Mouse (Mus musculus) heart, embryonic 11.5 days (tissue): ENCODE data around the gene Amn1. TPM values are rescaled to one million over a fixed set of nuclear protein-coding genes. Genes with fewer than 3 reads are reported as not detected.

Experiments used
- ATAC-seq: fragments of 200-750 bp; cut with Nextera tagmentation; replicated peaks from 2 replicates; pipeline ENCODE4 v1.8.0; 2017; ENCODE audit warnings: moderate library complexity; ENCODE audit not compliant: insufficient number of reproducible peaks, low FRiP score, low TSS enrichment
- H3K27ac ChIP-seq: fragments of 300-500 bp; sonication (generic); 2 replicates; pipeline ENCODE4 v1.5.1; 2014; ENCODE audit warnings: mild to moderate bottlenecking, low read depth, low read length
- H3K27me3 ChIP-seq: fragments of 300-500 bp; sonication (generic); 2 replicates; pipeline ENCODE4 v1.6.1; 2014; ENCODE audit warnings: mild to moderate bottlenecking, low read length, mixed read lengths; ENCODE audit not compliant: control insufficient read depth, insufficient read depth
- H3K36me3 ChIP-seq: fragments of 300-500 bp; sonication (generic); 2 replicates; pipeline ENCODE4 v1.6.1; 2014; ENCODE audit warnings: mild to moderate bottlenecking, low read length, moderate library complexity, mixed read lengths; ENCODE audit not compliant: control insufficient read depth, insufficient read depth
- H3K4me1 ChIP-seq: fragments of 300-500 bp; sonication (generic); 2 replicates; pipeline ENCODE4 v1.6.1; 2014; ENCODE audit warnings: low read length; ENCODE audit not compliant: control insufficient read depth, insufficient read depth
- H3K4me2 ChIP-seq: fragments of 300-500 bp; sonication (generic); 2 replicates; pipeline ENCODE4 v1.6.1; 2014; ENCODE audit warnings: mild to moderate bottlenecking, moderate library complexity
- H3K4me3 ChIP-seq: fragments of 300-500 bp; sonication (generic); 2 replicates; pipeline ENCODE4 v1.5.1; 2014; ENCODE audit warnings: low read depth, low read length
- H3K9ac ChIP-seq: fragments of 300-500 bp; sonication (generic); 2 replicates; pipeline ENCODE4 v1.6.1; 2014; ENCODE audit warnings: mild to moderate bottlenecking, low read depth, low read length, moderate library complexity
- H3K9me3 ChIP-seq: fragments of 300-500 bp; sonication (generic); replicated peaks from 2 replicates; pipeline ENCODE4 v1.6.1; 2016; ENCODE audit warnings: low read length; ENCODE audit not compliant: control insufficient read depth
- WGBS: fragments of 180-500 bp; shearing (Covaris S2); extraction: QIAGEN DNeasy Blood & Tissue Kit; methylation state at CpG from one replicate; pipeline ENCODE4 v1.1.7; 2014; ENCODE audit not compliant: insufficient replicate concordance; 5-methylcytosine and 5-hydroxymethylcytosine counted together
- polyA plus RNA-seq: library from polyadenylated mRNA; unstranded; fragments of >200 nt; fragmentation: Nextera tagmentation; extraction: Ambion mirVana; gene quantifications from 2 replicates; pipeline ENCODE4 v1.2.1, GENCODE M21; 2014

The Amn1 gene
- polyA plus RNA-seq, 1 experiment from 2014 or later, result 28.0 TPM

GRCm38 (mm10) chr6:149148436-149149229 lies 39.9 kb downstream of the Amn1 start:
- no peaks in the 10 kb centered on the region for H3K9me3 ChIP-seq
- H3K9ac ChIP-seq, result no peak overlapping the region
- H3K4me3 ChIP-seq, result no peak overlapping the region
- no peaks in the 10 kb centered on the region for H3K4me1 ChIP-seq
- no peak overlapping the region for H3K4me2 ChIP-seq
- H3K36me3 ChIP-seq, result no peaks in the 10 kb centered on the region; the same call in 1 of the 2 replicates
- WGBS, result 79% methylated on average over 7 of the region's 7 CpGs
- no peak overlapping the region for H3K27ac ChIP-seq
- no peak for ATAC-seq
- H3K27me3 ChIP-seq, result no peaks in the 10 kb centered on the region

GRCm38 (mm10) chr6:149145143-149145542 lies 43.4 kb downstream of the Amn1 start:
- Histone ChIP-seq H3K4me2 (no peak overlapping the region), H3K27ac (no peak overlapping the region), H3K4me1 (peaks cover 3% of the 10 kb centered on the region; the same call in 1 of the 2 replicates), H3K4me3 (no peak overlapping the region), H3K9ac (no peak overlapping the region), H3K36me3 (no peaks in the 10 kb centered on the region; the same call in 1 of the 2 replicates), H3K27me3 (no peaks in the 10 kb centered on the region), H3K9me3 (no peaks in the 10 kb centered on the region)
- ATAC-seq, result no peak
- WGBS, result 97% methylated on average over 1 of the region's 1 CpGs

- Histone ChIP-seq H3K4me1 (peaks cover 3% of the 10 kb centered on the region; the same call in 1 of the 2 replicates), H3K4me2 (peak overlapping the region; percentile 80), H3K9me3 (no peaks in the 10 kb centered on the region), H3K27me3 (no peaks in the 10 kb centered on the region), H3K4me3 (peak overlapping the region; percentile 61), H3K9ac (peak overlapping the region; percentile 86), H3K27ac (peak overlapping the region; percentile 42), H3K36me3 (no peaks in the 10 kb centered on the region; the same call in 1 of the 2 replicates)
- peak; percentile 94 for ATAC-seq
- 5% methylated on average over 36 of the region's 36 CpGs for WGBS
These were observed 46.9 kb downstream of the Amn1 start for GRCm38 (mm10) chr6:149141393-149142173.

- Histone ChIP-seq H3K4me3 (no peak within 1 kb of the TSS), H3K27me3 (no peaks in the 10 kb centered on the region), H3K4me1 (peaks cover 16% of the 10 kb centered on the region), H3K4me2 (no peak within 1 kb of the TSS), H3K27ac (no peak within 1 kb of the TSS), H3K9me3 (no peaks in the 10 kb centered on the region), H3K9ac (no peak within 1 kb of the TSS), H3K36me3 (no peaks in the 10 kb centered on the region; the same call in 1 of the 2 replicates)
- ATAC-seq, result no peak
- WGBS, result 68% methylated on average over 1 of the region's 1 CpGs
These were observed 49.0 kb downstream of the Amn1 start, which contains the start of gene Etfbkmt for GRCm38 (mm10) chr6:149139471-149139870. TSS of gene Etfbkmt (plus strand) at chr6:149139849.

- H3K4me3 ChIP-seq, result no peak overlapping the region
- H3K4me2 ChIP-seq, result no peak overlapping the region
- H3K9me3 ChIP-seq, result no peaks in the 10 kb centered on the region
- no peaks in the 10 kb centered on the region for H3K36me3 ChIP-seq
- H3K27me3 ChIP-seq, result no peaks in the 10 kb centered on the region
- ATAC-seq, result no peak
- no peak overlapping the region for H3K9ac ChIP-seq
- peaks cover 20% of the 10 kb centered on the region for H3K4me1 ChIP-seq
- H3K27ac ChIP-seq, result no peak overlapping the region
- WGBS, result 77% methylated on average over 3 of the region's 3 CpGs
These were observed 49.5 kb downstream of the Amn1 start for GRCm38 (mm10) chr6:149139011-149139410.

GRCm38 (mm10) chr6:149137936-149138335 lies 50.6 kb downstream of the Amn1 start:
- 66% methylated on average over 2 of the region's 2 CpGs for WGBS
- peaks cover 24% of the 10 kb centered on the region for H3K4me1 ChIP-seq
- H3K9ac ChIP-seq, result no peak overlapping the region
- no peak for ATAC-seq
- H3K9me3 ChIP-seq, result no peaks in the 10 kb centered on the region
- H3K27me3 ChIP-seq, result no peaks in the 10 kb centered on the region
- H3K27ac ChIP-seq, result no peak overlapping the region
- H3K4me3 ChIP-seq, result no peak overlapping the region
- no peak overlapping the region for H3K4me2 ChIP-seq
- no peaks in the 10 kb centered on the region for H3K36me3 ChIP-seq

GRCm38 (mm10) chr6:149135631-149136030 lies 52.9 kb downstream of the Amn1 start:
- Histone ChIP-seq H3K4me3 (no peak overlapping the region), H3K4me2 (no peak overlapping the region), H3K9me3 (no peaks in the 10 kb centered on the region), H3K27ac (peak overlapping the region; percentile 57; the same call in 1 of the 2 replicates), H3K9ac (no peak overlapping the region), H3K36me3 (no peaks in the 10 kb centered on the region), H3K27me3 (no peaks in the 10 kb centered on the region), H3K4me1 (peaks cover 21% of the 10 kb centered on the region)
- no peak for ATAC-seq
- 45% methylated on average over 6 of the region's 6 CpGs for WGBS

GRCm38 (mm10) chr6:149134391-149135150 lies 53.9 kb downstream of the Amn1 start:
- H3K27me3 ChIP-seq, result no peaks in the 10 kb centered on the region
- ATAC-seq, result peak; percentile 48; the same call in 1 of the 2 replicates
- H3K4me1 ChIP-seq, result peaks cover 21% of the 10 kb centered on the region
- WGBS, result 11% methylated on average over 5 of the region's 5 CpGs
- H3K27ac ChIP-seq, result peak overlapping the region; percentile 57; the same call in 1 of the 2 replicates
- H3K9ac ChIP-seq, result no peak overlapping the region
- no peaks in the 10 kb centered on the region for H3K9me3 ChIP-seq
- no peak overlapping the region for H3K4me2 ChIP-seq
- H3K4me3 ChIP-seq, result no peak overlapping the region
- H3K36me3 ChIP-seq, result no peaks in the 10 kb centered on the region
